Mouse (Mus musculus) kidney, postnatal 14 days (tissue): ENCODE data around the gene Igflr1.

Experiments
- DNase-seq: peaks from one replicate; pipeline ENCODE4 v3.0.0; 2022; ENCODE audit warnings: mixed read lengths

Igflr1 gene

DNA sequence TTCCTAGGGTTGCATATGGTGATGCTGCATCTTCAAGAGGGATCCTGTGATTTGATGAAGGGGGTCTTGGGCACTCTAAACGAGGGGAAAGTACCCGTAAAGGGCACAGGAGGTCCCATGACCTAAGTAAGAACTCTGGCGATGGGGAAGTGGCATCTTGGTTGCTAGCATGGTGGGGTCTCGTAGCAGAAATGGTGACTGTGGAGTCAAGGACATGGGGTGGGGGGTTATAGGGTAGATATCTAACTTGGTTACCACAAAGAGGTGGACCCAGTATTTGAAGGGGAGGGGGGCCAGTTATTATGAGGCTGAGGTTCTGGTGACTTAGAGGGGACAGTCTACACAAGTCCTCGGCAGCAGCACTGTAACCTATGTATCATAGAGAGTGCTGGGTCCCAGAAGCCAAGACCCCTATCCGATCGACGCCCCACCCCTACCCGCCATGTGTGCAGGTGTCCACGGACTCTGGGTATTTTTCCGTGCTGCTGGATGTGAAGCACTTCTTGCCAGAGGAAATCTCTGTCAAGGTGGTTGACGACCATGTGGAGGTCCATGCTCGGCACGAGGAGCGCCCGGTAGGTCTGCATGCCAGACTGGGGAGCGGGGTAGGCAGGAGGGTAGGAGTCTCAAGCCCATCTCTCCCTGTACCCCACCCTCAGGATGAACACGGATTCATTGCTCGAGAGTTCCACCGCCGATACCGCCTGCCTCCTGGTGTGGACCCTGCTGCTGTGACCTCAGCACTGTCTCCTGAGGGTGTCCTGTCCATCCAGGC is 11.2 kb upstream of the Igflr1 start:
- no peak for DNase-seq

DNA sequence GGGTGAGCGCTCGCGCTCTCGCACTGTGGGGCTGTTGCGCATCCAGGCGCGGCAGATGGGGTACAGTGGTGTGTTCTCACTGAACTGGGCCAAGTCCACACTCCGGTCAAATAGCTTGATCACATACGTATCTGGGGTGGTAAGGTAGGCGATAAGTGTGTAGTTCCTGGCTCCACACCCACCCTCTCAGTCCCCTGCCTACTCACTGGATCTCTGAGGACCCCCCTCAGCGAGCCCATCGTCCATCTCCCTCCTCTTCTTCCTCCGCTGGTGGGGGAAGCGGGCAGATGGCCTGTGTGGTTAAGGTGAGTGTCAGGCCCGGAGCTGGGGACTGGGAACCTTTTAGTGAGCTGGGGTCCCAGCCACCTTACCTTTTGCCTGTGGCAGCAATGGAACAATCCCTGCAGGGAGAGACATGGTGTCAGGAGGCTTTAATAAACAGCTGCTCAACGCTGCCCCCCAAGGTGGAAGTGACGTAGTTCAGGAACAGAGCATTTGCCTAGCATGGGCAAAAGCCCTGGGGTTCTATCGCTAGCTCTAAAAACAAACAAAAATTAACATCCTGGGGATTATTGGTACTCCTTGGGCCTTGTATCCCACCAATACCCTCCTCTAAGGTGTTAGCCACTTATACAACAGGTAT is 8.2 kb upstream of the Igflr1 start:
- DNase-seq, result no peak

DNA sequence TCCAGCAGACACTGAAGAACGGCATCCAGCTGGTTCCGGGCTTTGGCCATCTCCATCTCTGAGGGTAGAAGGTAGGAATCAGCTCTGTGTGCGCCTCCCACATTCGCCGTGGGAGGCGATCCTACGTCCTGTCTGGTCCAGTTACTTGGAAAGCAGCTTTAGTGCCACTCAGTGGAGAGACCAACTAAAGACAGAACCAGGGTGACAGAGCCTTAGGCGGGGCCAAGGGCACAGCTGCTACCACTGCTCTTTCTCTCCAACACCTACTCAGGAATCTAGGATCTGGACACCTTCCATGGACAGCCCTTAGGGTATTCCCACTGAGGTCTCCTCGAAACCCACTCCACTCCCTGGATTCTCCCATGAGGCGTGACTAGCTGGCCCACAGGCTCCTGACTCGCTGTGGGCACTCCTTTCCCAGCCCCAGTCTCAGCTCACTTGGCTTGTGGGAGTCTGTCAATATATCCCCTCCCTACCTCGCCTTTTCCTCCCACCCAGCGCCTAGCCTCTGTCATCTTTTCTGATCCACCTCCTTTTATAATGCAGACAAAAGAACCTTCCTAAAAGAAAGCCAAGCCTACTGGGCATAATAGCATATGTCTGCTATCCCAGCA is 7.2 kb upstream of the Igflr1 start:
- no peak for DNase-seq

DNA sequence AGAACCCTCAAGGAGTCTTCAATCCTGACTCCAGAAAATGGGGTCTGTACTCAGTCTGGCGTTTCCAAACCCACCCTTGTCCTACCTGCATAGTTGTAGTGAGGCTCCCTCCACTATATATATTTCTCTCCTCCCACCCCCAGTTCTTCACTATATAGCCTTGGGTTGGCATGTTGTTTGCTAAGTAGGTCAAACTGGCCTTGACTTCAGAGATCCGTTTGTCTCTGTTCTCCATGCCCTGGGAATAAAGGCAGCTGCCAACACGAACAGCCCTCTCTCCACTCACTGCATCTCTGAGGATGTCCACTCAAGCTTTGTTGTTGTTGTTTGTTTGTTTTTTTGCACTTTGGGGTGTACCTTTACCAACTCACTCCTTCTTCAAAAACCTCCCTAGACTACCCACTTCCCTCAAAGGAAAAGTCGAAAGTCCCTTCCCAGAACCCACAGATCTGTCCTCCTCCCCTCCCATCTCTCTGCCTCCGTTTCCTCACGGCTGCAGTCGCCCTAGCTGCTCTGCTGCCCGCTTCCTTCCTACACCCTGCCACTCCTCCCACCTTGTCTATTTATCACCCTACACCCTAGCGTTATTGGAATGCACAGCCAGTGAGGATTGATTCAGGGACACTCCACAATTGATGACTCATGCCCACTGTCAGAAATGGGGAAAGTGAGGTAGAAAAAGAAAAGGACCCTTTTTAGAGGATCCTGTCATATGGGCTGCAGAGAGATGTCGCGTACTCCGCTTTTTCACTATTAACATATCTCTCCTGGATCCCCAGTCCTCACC is 6.4 kb upstream of the Igflr1 start:
- DNase-seq, result no peak

DNA sequence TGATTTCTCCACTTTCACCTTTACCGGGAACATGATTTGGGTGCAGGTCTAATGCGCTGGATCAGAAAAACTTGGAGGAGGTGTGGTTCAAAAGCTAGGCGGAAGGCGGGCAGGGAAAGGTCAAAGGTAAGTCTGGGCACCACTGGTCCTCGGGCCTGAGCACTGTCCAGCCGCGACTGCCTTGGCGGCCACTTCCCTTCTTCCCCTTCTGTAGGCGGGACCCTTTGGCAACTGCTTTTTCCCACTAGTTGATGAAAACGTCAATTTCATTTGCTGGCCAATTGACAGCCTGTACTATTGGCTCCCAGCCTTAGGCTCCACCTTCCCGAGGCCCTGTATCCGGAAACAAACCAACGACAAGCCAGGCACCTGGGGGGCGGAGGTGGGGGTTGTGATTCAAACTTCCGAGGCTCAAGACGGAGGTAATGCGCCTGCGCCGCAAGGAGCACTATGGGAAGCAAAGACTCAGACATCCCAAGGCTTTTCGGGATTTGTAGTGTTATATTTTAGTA is 5.7 kb upstream of the Igflr1 start, which contains the start of gene Lin37:
Gene Lin37 (minus strand): TSS at position 396 of the 512 bp plus-strand sequence.
- DNase-seq, result peak; percentile 99

DNA sequence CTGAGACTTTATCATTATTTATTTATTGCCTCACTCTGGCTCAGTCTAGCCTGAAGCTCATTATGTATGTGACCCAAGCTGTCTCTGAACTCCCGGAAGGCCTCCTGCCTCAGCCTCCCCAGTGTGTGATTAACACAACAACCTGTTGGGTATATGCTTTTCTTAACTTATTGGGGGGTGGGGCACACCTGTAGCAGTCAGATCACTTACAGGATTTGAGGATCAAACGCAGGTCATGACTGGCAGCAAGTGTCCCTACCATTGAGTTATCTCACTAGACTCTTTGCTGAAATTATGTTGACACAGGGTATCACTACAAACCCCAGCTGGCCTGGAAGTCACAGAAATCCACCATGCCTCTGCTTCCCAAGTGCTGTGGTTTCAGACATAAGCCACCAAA is 4.9 kb upstream of the Igflr1 start:
- no peak for DNase-seq

DNA sequence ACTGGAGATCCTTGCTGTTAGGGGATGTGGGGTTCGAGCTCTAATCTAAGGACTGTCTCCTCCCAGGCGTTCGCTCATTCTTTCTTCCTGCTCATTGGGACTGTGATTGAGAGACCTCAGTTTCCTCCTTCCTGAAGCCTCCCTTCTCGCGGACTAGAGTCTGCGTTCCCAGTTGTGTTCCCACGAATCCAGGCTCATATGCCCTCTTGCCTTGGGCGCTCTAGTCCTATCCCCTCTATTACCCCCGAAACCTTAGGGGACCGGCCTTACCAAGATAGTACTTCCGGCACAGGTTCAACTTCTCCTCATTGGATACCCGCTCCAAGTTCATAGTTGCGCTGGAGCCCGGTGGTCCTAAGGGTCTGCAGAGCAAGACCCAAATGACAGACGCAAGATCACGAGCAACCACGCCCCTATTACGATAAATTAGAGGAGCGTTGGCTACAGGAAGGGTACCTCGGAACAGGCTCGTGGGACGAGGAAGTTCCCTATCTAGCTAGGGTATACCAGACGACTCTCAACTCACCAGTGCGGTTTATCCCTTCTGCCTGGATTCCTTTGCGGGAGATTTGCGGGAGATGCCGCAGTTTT is 2.6 kb upstream of the Igflr1 start:
- no peak for DNase-seq

DNA sequence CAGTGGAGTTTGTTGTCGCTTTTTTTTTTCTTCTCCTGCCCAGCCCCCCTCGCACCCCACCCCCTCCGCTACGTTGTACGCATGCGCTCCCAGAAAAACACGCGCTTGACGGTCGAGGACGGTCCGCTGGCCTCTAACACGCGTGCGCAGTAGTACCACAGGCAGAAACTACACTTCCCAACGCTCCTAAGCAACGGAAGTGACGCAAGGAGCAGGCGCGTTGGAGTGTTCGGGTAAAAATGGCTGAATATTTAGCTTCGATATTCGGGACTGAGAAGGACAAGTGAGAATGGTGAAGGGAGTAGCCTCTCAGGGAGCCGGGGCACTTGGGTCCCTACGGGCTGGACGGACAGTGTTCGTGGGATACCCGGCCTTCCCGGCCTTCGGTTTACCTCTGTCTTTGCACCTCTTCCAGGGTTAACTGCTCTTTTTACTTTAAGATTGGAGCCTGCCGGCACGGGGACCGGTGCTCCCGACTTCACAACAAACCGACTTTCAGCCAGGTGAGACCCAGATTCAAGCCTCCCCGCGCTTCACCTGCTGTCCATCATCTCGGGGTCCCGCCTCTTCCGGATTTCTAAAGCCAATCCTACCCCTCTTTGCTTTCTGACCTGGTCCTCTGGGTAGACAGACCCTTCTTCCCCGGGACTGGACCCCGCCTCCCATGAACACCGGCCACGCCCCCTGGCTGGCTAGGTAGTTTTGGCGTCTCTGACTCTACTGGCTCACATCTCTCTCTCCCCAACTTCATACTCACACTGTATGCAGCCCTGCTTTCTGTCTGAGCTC is 1.9 kb upstream of the Igflr1 start, which contains the start of the genes U2af1l4, Gm49396 and Psenen:
Gene U2af1l4 (plus strand): TSS at position 185 of the 789 bp plus-strand sequence.
Gene Gm49396 (plus strand): TSS at position 228 of the 789 bp plus-strand sequence.
Gene Psenen (minus strand): TSS at position 511 of the 789 bp plus-strand sequence.
- peak; percentile 98 for DNase-seq

DNA sequence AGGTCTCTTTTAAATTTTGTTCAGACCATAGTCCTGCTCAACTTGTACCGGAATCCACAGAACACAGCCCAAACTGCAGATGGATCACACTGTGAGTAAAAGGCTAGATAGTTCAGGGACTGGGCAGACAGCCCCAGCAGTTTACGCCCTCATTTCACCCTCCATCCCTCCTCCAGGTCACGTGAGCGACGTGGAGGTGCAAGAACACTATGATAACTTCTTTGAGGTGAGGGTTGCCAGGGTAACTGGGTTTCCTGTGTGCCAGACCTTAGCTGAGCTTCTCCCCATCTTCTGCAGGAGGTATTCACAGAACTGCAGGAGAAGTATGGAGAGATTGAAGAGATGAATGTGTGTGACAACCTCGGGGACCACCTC is 1.3 kb upstream of the Igflr1 start:
- no peak for DNase-seq

DNA sequence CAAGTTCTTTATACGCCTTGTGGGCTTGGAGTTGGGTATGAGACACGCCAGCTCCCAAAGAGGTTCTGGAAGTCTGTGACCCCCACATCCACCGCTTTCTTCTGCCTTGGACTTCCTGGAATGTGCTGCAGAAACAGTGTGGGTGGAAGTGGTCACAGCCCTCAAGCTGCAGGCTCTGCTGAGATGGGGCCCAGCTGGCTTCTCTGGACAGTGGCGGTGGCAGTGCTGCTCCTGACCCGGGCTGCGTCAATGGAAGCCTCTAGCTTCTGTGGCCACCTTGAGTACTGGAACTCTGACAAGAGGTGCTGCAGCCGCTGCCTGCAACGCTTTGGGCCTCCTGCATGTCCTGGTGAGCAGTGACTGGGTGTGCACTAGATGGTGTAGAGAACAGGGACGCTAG is 806 bp downstream of the Igflr1 start:
- peak; percentile 40 for DNase-seq

DNA sequence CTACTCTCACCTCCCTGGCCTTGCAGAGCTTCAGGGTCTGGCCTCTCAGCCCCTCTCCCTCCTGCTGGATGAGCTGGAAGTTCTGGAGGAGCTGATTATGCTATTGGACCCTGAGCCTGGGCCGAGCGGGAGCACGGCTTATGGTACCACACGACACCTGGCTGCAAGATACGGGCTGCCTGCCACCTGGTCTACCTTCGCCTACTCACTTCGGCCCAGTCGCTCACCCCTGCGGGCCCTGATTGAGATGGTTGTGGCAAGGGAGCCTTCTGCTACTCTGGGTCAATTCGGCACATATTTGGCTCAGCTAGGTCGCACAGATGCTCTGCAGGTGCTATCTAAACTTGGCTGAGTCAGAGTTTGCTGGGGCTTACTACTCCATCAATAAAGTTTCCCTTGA is 2.3 kb downstream of the Igflr1 start:
- no peak for DNase-seq

DNA sequence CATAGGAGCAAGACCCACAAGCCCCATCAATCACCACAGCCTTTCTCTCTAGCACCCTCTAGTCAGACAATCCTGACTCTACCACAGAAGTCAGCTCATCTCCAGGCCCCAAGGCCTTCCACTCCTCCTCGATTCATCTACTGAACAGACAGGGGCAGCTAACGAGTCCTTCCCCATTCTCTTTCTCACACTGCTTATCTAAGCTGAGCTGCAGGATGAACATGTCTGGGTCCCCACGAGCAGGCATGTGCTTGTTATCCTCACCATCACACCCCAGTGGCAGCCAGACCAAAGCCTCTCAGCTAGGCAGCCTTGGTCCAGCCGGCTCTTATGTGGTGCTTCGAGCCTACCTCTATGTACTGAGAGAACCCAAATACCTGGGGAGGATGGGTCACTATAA is 7.2 kb downstream of the Igflr1 start:
- DNase-seq, result no peak

DNA sequence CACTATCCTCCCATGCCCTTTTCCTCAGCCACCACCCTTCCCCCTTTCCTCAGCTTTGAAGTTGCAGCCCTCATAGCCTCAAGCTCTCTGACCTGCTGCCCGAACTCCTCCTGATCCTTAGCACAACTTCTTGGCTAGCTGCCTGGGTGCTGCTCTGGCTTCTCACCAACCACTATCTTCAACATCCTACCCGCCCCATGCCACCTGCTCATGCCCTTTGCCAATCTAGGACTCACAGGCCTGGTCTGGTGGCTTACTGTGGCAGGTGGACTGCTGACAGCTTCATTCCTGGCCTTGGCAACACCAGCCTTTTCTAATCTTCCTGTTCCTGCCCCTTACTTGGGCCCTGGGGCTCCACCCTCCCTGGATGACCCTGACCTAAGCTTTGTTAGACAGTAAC is 7.7 kb downstream of the Igflr1 start:
- DNase-seq, result peak; percentile 76

DNA sequence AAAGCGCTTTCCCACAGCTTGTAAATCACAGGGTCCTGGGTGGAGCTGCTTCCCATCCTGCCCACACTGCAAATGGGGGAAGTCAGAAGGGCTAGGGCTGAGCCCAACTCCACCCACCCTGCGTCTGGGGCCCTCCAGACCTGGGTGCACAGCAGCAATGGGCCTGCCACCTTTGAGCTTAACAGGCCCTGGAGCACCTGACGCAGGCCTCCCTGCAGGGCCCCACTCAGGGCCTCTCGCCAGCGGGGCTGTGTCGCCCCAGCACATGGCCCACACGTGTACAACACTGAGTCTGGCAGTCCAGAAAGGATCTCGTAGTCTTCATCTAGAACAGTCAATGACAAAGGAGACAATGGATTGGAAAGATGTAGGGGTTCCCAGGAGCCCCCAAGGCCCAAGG is 14.7 kb downstream of the Igflr1 start:
- DNase-seq, result no peak

DNA sequence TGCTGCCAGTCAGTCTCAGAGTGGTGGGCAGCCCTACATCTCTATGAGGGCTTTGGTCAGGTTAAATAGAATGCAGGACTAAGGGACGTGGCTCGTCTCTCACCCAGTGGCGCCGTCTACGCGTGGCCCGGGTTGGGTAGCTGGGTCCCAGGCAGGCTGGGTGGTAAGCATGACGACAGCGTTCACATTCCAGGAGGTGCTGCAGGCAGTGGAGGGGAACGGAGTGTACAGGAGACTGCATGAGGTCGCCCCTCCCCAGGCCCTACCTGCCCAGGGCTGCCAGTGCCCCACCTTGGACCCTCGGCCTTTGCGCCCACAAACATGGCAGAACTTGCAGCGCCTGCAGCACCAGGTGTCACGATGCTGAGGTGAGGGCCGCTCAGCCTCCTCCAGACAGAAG is 16.3 kb downstream of the Igflr1 start:
- DNase-seq, result no peak

DNA sequence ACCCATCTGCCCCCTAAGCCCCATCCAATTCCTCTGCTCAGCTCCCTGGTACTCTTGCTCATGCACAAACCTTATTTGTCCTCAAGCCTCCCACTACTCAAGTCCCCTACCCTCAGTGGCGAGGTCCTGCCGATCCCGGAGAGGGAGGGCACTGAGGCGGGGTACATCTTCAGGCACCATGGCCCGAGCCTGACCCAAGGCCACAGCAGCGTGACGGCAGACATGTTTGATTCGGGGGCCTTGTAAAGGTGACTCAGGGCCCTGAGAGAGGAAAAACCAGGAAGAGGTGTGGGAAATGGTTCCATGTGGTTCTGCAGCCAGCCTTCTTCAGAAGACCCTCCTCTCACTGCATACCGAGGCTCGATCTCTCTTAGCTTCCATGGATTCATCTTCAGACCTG is 19.1 kb downstream of the Igflr1 start:
- DNase-seq, result no peak

DNA sequence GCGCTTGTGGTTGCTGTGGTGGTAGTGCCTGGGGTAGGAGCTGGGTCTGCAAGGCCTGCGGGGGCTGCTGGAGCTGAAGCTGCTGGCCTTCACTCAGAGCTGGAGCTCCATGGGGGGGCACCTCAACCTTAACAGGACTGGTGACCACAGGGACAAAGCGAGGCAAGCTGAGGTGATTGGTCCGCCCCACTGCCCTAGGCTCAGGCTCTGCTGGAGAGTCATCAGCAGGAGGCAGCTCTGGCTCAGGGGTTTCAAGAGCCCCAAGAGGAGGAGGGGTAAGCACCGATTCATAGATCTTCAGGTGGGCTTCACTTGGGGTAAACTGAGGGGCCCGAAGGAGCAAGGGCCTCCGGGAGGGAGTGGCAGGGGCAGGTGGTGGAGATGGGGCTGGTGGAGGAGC is 19.9 kb downstream of the Igflr1 start:
- DNase-seq, result no peak

DNA sequence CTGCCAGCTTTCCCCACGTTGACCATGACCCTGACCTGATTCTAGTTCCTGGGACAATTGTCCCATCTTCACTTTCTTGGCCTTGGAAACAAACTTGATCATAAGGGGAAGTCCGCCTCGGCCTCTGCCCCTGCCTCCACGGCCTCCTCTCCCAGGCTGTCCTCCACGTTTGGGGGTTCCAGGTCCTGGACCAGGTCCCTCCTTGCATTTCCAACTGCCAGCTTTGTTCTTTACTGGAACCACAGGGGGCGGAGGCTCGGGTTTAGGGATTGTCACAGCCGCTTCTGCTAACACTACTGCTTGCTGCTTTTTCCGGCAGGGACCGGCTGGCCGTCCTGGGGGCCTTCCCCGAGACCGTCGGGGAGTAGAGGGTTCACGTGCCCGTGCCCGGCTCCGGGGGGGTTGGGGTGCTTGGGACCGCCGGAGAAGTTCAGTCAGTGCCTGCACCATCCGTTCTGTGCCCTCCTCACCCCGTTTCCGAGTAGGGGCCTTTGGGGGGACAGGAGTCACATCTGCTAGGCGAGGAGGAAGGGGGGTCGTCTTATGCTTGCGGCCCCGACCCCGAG is 21.3 kb downstream of the Igflr1 start:
- DNase-seq, result no peak

DNA sequence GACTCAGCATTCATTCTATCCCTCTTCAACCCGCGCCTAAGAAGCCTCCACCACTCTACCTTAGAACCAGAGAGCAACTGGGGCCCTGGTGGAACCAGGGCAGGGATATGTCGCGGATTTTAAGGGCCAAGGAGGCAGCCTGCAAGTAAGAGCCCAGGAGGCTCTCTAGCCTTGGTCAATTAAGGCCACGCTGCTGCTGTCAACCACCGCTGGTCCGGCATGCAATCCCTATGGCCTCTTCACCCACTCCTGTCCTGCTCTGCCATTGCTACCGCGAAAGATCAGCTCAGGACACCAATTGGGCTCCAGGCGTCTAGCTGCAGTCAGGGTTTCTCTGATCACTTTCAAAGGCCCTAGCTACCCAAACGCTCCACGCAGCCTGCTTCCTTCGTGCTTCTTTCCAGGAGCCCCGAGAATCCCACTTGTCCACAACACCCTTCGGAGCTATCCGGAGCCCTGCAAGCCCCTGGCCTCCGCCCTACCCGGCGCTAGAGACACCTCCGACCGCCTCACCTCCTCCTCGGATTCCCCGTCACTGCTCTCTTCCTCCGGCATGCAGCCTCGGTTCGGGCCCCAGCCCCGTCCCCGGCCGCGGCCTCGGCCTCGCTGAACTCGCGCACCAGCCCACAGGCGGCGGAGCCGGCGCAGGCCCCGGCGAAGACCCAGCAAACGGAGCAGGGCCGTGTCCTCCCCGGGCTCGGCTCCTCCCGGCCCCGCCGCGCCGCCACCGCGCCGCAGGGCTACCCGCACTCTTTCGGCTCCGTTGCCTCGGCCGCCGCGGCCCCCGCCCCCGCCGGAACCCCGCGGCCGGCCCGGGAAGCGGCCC is 22.8 kb downstream of the Igflr1 start:
- DNase-seq, result no peak
